Mouse (Mus musculus): ENCODE results near the gene Bak1. TPM values are rescaled to one million over a fixed set of nuclear protein-coding genes. Genes with fewer than 3 reads are reported as not detected.

Bak1 gene
- polyA plus RNA-seq, 1 experiment from 2014 or later, result 2.5 TPM

DNA sequence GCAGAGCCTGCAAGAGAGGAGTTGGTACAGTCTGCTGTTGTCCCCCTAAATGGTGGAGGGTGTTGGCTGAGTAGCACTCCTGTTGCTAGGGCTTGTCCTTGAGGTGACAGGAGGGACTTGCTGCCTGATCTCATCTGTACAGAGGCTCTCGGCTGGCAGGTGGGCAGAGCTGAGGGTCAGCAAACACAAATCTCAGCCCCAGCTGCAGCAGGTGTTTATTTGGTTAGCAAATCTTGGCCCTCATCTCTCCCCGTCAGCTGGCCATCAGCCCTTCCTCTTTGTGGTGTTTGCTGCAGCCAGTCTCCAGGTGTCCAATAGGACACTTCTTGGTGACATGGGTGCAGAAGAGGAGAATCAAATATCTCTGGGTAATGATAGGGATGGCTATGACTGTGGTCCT lies 35.4 kb upstream of the Bak1 start:
- 77% methylated on average over 2 of the region's 2 CpGs for WGBS

DNA sequence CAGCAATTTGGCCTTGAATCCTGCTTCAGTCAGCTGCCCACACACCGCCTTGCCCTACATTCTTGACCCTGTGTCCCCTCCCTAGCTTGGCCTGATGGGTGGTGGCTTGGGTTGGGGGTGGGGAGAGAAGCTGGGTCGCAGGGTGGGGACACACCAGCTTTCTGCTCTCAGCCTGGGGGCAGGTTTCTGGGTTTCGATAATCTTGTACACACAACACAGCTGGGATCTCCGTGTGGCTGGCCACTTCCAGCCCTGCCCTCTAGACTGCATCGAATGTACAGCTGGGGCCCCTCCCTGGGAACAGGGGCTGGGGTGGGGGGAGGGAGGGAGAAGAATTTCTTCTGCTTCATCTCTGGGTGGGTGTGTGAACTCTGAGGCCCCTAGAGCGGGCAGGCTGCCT lies 34.9 kb upstream of the Bak1 start:
- H3K4me1 ChIP-seq, result no peaks in the 10 kb centered on the region
- H3K9me3 ChIP-seq, result no peaks in the 10 kb centered on the region
- H3K27ac ChIP-seq, result no peak overlapping the region
- WGBS, result 59% methylated on average over 6 of the region's 6 CpGs
- H3K36me3 ChIP-seq, result no peaks in the 10 kb centered on the region
- ATAC-seq (ENCODE audit: low FRiP score, low read depth), result no peak
- H3K4me2 ChIP-seq (replicated peaks), result no peak overlapping the region
- peaks cover 4% of the 10 kb centered on the region for H3K27me3 ChIP-seq (replicated peaks)
- H3K9ac ChIP-seq, result no peak overlapping the region
- H3K4me3 ChIP-seq, result no peak overlapping the region

More for the DNA sequence above, 35.4 kb upstream of the Bak1 start:
- no peaks in the 10 kb centered on the region for H3K9me3 ChIP-seq
- no peaks in the 10 kb centered on the region for H3K36me3 ChIP-seq
- no peak overlapping the region for H3K4me2 ChIP-seq (replicated peaks)
- H3K27me3 ChIP-seq (replicated peaks), result no peaks in the 10 kb centered on the region
- H3K4me3 ChIP-seq, result no peak overlapping the region
- H3K9ac ChIP-seq, result no peak overlapping the region
- peaks cover 2% of the 10 kb centered on the region; the same call in 1 of the 2 replicates for H3K4me1 ChIP-seq
- no peak overlapping the region for H3K27ac ChIP-seq
- ATAC-seq (ENCODE audit: low FRiP score, low read depth), result no peak

DNA sequence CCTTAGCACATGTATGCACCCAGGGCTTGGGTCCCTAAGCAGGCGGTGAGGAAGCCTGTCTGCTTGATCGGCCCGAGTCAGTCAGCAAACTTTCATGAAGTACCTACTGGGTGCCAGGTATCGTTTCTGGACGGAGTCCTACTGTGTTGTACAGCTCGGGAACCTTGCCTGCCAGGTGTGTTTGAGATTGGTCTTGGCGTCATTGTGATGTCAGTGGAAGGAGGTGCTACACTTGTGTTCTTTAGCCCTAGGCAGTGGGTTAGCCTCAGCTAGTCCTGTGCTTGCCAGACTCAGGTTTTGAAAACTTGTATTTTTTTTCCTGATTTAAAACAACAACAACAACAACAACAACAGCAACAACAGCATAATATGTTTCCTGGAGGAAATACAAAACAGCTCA lies 33.9 kb upstream of the Bak1 start:
- Histone ChIP-seq H3K27me3 (replicated peaks) (peaks cover 15% of the 10 kb centered on the region), H3K9me3 (no peaks in the 10 kb centered on the region), H3K4me1 (peaks cover 2% of the 10 kb centered on the region; the same call in 1 of the 2 replicates), H3K27ac (no peak overlapping the region), H3K4me3 (no peak overlapping the region), H3K4me2 (replicated peaks) (no peak overlapping the region), H3K36me3 (no peaks in the 10 kb centered on the region), H3K9ac (no peak overlapping the region)
- WGBS, result 95% methylated on average over 7 of the region's 7 CpGs
- no peak for ATAC-seq (ENCODE audit: low FRiP score, low read depth)

DNA sequence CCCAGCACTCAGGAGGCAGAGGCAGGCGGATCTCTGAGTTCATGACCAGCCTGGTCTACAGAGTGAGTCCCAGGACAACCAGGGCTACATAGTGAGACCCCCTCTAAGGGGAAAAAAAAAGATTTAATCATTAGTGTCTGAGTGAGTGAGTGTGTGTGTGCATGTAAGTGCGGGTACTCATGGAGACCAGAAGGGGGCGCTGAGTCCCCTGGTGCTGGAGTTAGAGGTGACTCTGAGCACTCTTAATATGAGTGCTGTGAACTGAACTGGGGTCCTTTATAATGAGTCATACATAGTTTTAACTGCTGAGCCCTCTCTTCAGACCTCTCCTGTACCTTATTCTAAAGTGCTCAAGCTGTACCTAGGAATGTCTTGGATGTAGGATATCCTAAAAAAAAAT lies 32.9 kb upstream of the Bak1 start:
- no peak for ATAC-seq (ENCODE audit: low FRiP score, low read depth)

DNA sequence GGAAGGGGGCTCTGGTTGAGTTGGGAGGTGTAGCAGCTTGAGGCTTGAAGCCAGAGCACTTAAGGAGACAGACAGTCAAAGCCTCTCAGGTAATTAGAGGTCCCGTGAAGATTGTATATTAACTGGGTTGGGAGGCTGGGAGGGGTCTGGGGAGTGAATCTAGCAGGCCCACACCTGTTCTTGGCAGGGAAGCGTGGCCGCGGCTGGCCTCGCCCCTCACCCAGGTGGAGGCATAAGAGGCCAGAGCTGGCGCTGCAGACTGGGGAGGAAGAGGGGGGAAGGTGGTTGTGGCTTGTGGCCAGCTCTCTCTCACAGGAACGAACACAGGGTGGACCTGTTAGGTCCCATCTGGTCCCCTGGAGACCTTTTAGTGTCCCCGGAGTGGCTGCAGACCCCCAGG lies 31.9 kb upstream of the Bak1 start:
- H3K4me1 ChIP-seq, result peaks cover 17% of the 10 kb centered on the region; the same call in 1 of the 2 replicates
- H3K27me3 ChIP-seq (replicated peaks), result peaks cover 32% of the 10 kb centered on the region
- no peak for ATAC-seq (ENCODE audit: low FRiP score, low read depth)

More for the DNA sequence above, 32.9 kb upstream of the Bak1 start:
- no peak overlapping the region for H3K4me3 ChIP-seq
- H3K9ac ChIP-seq, result no peak overlapping the region
- no peak overlapping the region for H3K27ac ChIP-seq
- peaks cover 10% of the 10 kb centered on the region; the same call in 1 of the 2 replicates for H3K4me1 ChIP-seq
- WGBS, result 93% methylated on average over 3 of the region's 3 CpGs
- H3K36me3 ChIP-seq, result no peaks in the 10 kb centered on the region
- H3K27me3 ChIP-seq (replicated peaks), result peaks cover 24% of the 10 kb centered on the region
- no peak overlapping the region for H3K4me2 ChIP-seq (replicated peaks)
- no peaks in the 10 kb centered on the region for H3K9me3 ChIP-seq

DNA sequence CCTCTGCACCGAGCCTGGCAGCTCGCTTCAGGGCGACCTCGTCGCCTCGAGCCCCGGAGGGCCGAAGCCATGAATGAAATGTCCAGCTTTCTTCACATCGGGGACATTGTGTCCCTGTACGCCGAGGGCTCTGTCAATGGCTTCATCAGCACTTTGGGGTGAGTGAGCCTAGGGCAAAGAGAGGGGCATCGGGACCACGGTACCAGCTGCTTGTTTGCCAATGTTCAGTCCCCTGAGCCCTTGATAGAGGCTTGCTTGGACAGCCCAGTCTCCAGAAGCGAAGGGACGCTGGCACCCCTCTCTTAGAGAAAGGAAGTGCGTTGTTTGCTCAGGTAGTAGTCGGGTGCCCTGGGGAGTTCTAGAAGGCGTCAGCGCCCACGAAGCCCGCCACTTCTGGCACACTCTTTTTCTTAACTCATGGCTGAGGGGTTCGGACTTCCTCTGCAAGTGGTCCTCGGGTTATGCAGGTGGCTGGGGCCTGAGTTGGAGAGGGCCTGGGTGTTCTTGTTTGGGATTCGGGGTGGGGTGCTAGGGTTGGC lies 28.8 kb upstream of the Bak1 start:
- no peaks in the 10 kb centered on the region for H3K36me3 ChIP-seq
- H3K27ac ChIP-seq, result no peak overlapping the region
- H3K4me2 ChIP-seq (replicated peaks), result peak overlapping the region; percentile 74
- H3K4me3 ChIP-seq, result peak overlapping the region; percentile 45
- ATAC-seq (ENCODE audit: low FRiP score, low read depth), result no peak
- H3K9ac ChIP-seq, result peak overlapping the region; percentile 55; the same call in 1 of the 2 replicates
- no peaks in the 10 kb centered on the region for H3K9me3 ChIP-seq
- WGBS, result 1% methylated on average over 24 of the region's 24 CpGs
- H3K4me1 ChIP-seq, result peaks cover 17% of the 10 kb centered on the region; the same call in 1 of the 2 replicates
- H3K27me3 ChIP-seq (replicated peaks), result peaks cover 36% of the 10 kb centered on the region

More for the DNA sequence above, 31.9 kb upstream of the Bak1 start:
- Histone ChIP-seq H3K27ac (no peak overlapping the region), H3K9ac (no peak overlapping the region), H3K9me3 (no peaks in the 10 kb centered on the region), H3K36me3 (no peaks in the 10 kb centered on the region), H3K4me2 (replicated peaks) (no peak overlapping the region), H3K4me3 (no peak overlapping the region)
- WGBS, result 78% methylated on average over 8 of the region's 8 CpGs

DNA sequence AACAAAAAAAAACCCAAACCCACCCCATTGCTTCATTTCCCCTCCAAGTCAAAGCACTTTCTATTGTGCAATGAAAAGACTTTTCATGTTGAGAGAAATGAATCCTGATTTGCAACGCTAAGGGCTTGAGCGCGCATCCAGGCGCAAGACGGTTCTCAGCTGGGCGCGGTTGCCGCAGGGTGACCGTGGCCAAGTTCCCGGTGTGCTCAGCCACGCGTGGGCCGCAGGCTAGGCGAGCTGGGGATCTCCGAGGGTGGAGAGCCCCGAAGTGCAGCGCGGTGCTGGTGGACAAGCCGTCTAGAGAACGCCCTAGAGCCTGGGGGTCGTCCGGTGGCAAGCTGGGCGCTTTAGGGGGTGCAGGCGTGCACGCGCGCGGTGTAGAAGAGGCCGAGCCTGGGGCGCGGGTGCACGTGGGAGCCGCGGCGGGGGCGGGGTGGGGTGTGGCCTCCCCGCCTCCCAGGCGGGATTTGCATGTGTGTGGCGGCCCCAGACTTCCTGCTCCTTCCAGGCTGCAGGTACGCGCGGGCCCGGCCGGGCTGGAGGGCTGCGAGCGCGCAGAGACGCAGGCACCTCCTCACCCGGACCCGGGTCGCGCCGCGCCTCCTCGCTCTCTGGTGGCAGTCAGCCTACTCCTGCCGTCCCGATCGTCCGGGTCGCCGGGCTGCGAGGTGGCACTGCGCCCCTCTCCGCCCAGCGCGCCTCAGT lies 28.2 kb upstream of the Bak1 start, which contains the start of gene Itpr3:
Gene Itpr3 (plus strand): TSS at position 493 of the 705 bp plus-strand sequence.
- WGBS, result under 1% methylated on average over 66 of the region's 66 CpGs

DNA sequence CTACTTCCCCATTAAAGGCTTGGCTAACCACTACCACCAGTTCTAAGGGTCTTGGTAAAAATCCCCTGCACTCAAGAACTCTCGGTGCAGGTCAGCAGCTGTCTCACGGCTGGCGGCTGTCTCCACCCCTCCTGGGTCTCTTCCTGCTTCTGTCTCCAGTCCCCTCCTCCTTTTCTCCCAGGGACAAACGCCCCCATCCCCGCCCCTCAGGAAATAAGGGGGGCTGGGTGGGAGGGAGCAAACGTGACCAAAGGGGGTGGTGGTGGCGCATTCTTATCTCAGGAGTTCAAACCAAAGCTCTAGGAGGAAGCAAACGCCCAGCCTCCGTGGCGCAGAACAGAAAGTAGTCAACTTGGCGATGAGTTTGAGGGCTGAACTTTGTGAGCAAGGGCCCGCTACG lies 27.4 kb upstream of the Bak1 start:
- no peaks in the 10 kb centered on the region for H3K9me3 ChIP-seq
- H3K36me3 ChIP-seq, result no peaks in the 10 kb centered on the region
- no peak overlapping the region for H3K27ac ChIP-seq
- H3K4me3 ChIP-seq, result peak overlapping the region; percentile 11; the same call in 1 of the 2 replicates
- H3K27me3 ChIP-seq (replicated peaks), result peaks cover 36% of the 10 kb centered on the region
- peaks cover 22% of the 10 kb centered on the region for H3K4me1 ChIP-seq
- H3K9ac ChIP-seq, result no peak overlapping the region
- no peak for ATAC-seq (ENCODE audit: low FRiP score, low read depth)
- WGBS, result under 1% methylated on average over 13 of the region's 13 CpGs
- peak overlapping the region; percentile 74 for H3K4me2 ChIP-seq (replicated peaks)

More for the DNA sequence above, 28.2 kb upstream of the Bak1 start, which contains the start of gene Itpr3:
- H3K27me3 ChIP-seq (replicated peaks), result peaks cover 36% of the 10 kb centered on the region
- H3K4me3 ChIP-seq, result peak within 1 kb of the TSS; percentile 45
- H3K4me2 ChIP-seq (replicated peaks), result peak within 1 kb of the TSS; percentile 74
- no peaks in the 10 kb centered on the region for H3K9me3 ChIP-seq
- no peaks in the 10 kb centered on the region for H3K36me3 ChIP-seq
- H3K9ac ChIP-seq, result peak within 1 kb of the TSS; percentile 55; the same call in 1 of the 2 replicates
- ATAC-seq (ENCODE audit: low FRiP score, low read depth), result 0 out of 2 replicates have a peak, but pooled peaks have one; percentile 9
- H3K4me1 ChIP-seq, result peaks cover 17% of the 10 kb centered on the region; the same call in 1 of the 2 replicates
- no peak within 1 kb of the TSS for H3K27ac ChIP-seq

DNA sequence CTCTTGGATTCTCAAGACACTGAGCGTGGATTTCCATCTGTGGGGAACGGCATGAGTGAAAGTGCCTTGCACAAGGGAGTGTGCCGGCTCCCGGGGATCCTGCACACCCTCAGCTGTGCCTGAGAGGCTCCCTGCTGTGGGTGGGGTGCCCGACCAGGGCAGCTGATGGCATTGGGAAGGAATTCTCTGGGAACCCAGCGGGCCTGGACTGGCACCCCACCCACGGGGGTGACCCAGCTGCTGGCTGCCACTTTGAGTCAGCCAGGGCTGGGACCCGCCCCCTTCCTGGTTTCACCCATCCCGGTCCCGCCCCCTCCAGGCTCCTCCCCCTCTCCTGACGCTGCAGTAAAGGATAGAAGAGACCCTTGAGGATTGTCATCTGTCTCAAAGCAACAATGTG lies 22.7 kb upstream of the Bak1 start:
- ATAC-seq (ENCODE audit: low FRiP score, low read depth), result no peak
- H3K9me3 ChIP-seq, result no peaks in the 10 kb centered on the region
- H3K4me1 ChIP-seq, result peaks cover 12% of the 10 kb centered on the region
- H3K27me3 ChIP-seq (replicated peaks), result peaks cover 11% of the 10 kb centered on the region
- no peak overlapping the region for H3K9ac ChIP-seq
- 33% methylated on average over 10 of the region's 11 CpGs for WGBS
- peak overlapping the region; percentile 24; the same call in 1 of the 2 replicates for H3K4me2 ChIP-seq (replicated peaks)
- H3K4me3 ChIP-seq, result no peak overlapping the region
- H3K36me3 ChIP-seq, result no peaks in the 10 kb centered on the region
- H3K27ac ChIP-seq, result no peak overlapping the region

DNA sequence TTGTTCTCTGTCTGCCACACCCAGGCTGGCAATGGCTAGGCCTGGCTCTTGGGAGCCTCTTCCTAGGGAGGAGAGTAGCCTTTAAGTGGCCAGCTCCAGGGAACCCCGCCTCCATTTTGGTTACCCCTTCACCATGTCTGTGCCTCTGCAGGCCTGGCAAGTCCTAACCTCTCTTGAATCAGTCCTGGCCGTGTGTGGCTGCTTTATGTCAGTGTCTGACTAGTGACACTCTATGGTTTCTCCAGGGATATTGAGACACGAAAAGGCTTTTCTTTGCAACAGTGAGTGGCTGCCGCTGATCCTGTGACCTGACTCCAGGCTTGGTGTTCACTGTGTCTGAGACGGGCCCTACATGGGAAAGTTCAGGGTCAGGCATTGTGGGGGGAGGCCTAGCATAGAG lies 22.0 kb upstream of the Bak1 start:
- Histone ChIP-seq H3K27ac (no peak overlapping the region), H3K36me3 (no peaks in the 10 kb centered on the region), H3K4me1 (peaks cover 5% of the 10 kb centered on the region), H3K9ac (no peak overlapping the region), H3K4me2 (replicated peaks) (no peak overlapping the region), H3K27me3 (replicated peaks) (peaks cover 4% of the 10 kb centered on the region), H3K9me3 (no peaks in the 10 kb centered on the region), H3K4me3 (no peak overlapping the region)
- no peak for ATAC-seq (ENCODE audit: low FRiP score, low read depth)
- WGBS, result 68% methylated on average over 5 of the region's 5 CpGs

DNA sequence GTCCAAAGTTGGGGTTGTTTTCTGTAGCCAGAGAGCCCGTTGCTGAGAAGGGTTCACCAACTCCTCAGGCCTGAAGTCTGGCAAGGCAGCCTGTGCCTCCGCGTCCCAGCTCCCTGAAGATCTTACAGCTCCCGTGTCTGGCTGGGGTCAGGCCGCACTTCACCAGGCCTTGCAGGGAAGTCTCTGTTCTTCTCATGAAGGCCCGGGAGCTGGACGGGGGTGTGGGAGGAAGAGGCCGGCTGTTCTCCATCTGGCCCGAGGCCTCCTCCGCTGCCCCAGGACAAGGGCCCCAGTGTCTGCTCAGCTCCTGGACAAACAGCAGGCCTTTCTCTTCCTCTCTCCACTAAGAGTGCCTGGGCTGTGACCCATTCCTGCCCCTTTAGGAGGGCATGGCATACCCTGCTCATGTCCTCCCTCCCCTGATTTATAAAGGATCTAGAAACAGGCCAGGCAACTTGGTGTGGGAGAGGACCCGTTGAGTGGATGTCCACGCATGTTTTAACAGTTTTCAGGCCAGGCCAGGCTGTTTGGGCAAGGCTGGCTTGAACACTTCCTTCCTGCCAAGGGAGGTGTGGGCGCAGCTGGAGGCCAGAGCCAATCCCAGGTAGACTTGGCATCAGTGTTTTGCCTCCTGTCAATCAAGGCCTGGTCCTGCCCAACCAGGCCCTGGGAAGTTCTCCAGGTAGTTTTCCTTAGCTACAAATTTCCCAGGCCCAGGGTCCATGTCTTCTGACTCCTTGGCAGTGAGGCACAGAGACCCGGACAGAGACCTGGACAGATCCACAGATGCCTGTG lies 19.8 kb upstream of the Bak1 start:
- H3K27ac ChIP-seq, result no peak overlapping the region
- no peaks in the 10 kb centered on the region for H3K36me3 ChIP-seq
- H3K27me3 ChIP-seq (replicated peaks), result no peaks in the 10 kb centered on the region
- no peak overlapping the region for H3K4me2 ChIP-seq (replicated peaks)
- no peak overlapping the region for H3K9ac ChIP-seq
- H3K4me3 ChIP-seq, result no peak overlapping the region
- no peaks in the 10 kb centered on the region for H3K9me3 ChIP-seq
- ATAC-seq (ENCODE audit: low FRiP score, low read depth), result no peak
- H3K4me1 ChIP-seq, result peaks cover 5% of the 10 kb centered on the region
- WGBS, result 69% methylated on average over 14 of the region's 14 CpGs
